Mouse (Mus musculus) heart, embryonic 10.5 days (tissue): ENCODE data around the gene Wdr27. TPM values are rescaled to one million over a fixed set of nuclear protein-coding genes. Genes with fewer than 3 reads are reported as not detected.
"Not testable (repeated sequence)": the region's sequence is repeated elsewhere in the genome, so short reads cannot be mapped to it uniquely, and the experiment has no call there.

Experiments used
- DNase-seq: peaks from one replicate; pipeline ENCODE4 v3.0.0-alpha.2; 2017; ENCODE audit warnings: low spot score
- H3K27ac ChIP-seq: fragments of 300-500 bp; sonication (generic); 2 replicates; pipeline ENCODE4 v1.5.1; 2016; ENCODE audit warnings: mild to moderate bottlenecking
- H3K27me3 ChIP-seq: fragments of 300-500 bp; sonication (generic); 2 replicates; pipeline ENCODE4 v1.6.1; 2016; ENCODE audit warnings: mild to moderate bottlenecking; ENCODE audit not compliant: poor library complexity, insufficient read depth, severe bottlenecking
- H3K36me3 ChIP-seq: fragments of 300-500 bp; sonication (generic); 2 replicates; pipeline ENCODE4 v1.6.1; 2016; ENCODE audit warnings: mild to moderate bottlenecking, moderate library complexity
- H3K4me1 ChIP-seq: fragments of 300-500 bp; sonication (generic); 2 replicates; pipeline ENCODE4 v1.6.1; 2016; ENCODE audit warnings: mild to moderate bottlenecking
- H3K4me3 ChIP-seq: fragments of 300-500 bp; sonication (generic); 2 replicates; pipeline ENCODE4 v1.5.1; 2016; ENCODE audit warnings: mild to moderate bottlenecking, moderate library complexity
- H3K9me3 ChIP-seq: fragments of 300-500 bp; sonication (generic); 2 replicates; pipeline ENCODE4 v1.6.1; 2016; ENCODE audit warnings: mild to moderate bottlenecking, moderate library complexity
- WGBS: fragments of 180-500 bp; shearing (Covaris S2); methylation state at CpG from one replicate; pipeline ENCODE4 v1.1.7; 2016; 5-methylcytosine and 5-hydroxymethylcytosine counted together
- polyA plus RNA-seq: library from polyadenylated mRNA; unstranded; fragments of >200 nt; fragmentation: Nextera tagmentation; extraction: Ambion mirVana; gene quantifications from 2 replicates; pipeline ENCODE4 v1.2.1, GENCODE M21; 2016

Wdr27 gene
- polyA plus RNA-seq = 3.2 TPM in 2 replicates

- peak; percentile 99 for DNase-seq
- Histone ChIP-seq H3K27ac (peak within 1 kb of the TSS; percentile 90), H3K36me3 (peaks cover 16% of the 10 kb centered on the region), H3K9me3 (no peaks in the 10 kb centered on the region), H3K27me3 (no peaks in the 10 kb centered on the region), H3K4me3 (peak within 1 kb of the TSS; percentile 77), H3K4me1 (peaks cover 16% of the 10 kb centered on the region)
- under 1% methylated on average over 54 of the region's 54 CpGs for WGBS
Measured at GRCm38 (mm10) chr17:14943009-14943728, at the start of gene Wdr27, which contains the start of gene 1600012H06Rik. TSS of gene Wdr27 (minus strand) at chr17:14943158. TSS of gene 1600012H06Rik (plus strand) at chr17:14943184.

DNA sequence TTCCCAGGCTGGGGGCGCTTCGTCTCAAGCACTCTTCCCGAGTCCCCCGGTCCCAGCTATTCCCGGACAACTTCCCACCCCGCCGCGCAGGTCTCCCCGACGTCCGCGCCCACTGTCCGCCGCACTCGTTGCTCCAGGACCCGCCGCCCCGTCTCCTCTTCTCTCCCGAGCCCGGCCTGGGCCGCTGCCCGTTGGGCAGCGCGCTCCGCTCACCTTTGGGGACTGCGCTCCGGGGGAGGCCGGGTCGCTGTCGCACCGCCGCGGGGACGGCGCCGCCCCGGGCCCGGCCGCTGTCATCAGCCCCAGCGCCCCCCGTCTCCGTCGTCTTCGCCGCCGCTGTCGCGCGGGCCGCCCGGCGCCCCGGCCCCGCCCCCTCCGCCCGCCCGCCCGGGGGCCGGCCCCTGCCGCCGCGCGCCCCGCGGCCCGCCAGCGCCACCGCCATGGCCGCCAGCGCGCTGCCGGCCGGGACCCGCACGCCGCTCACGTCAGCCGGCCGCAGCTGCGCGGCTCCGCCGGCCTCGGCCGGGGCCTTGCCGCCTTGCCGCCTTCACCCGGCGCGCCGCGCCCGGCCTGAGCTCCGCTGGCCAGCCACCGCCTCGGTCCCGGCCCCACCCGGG is 49.7 kb upstream of the Wdr27 start:
- WGBS = no CpG with 5 or more reads among the region's 98 CpGs
- H3K36me3 ChIP-seq, H3K27me3 ChIP-seq, H3K4me1 ChIP-seq, DNase-seq, H3K9me3 ChIP-seq, H3K4me3 ChIP-seq, H3K27ac ChIP-seq: not testable (repeated sequence)

DNA sequence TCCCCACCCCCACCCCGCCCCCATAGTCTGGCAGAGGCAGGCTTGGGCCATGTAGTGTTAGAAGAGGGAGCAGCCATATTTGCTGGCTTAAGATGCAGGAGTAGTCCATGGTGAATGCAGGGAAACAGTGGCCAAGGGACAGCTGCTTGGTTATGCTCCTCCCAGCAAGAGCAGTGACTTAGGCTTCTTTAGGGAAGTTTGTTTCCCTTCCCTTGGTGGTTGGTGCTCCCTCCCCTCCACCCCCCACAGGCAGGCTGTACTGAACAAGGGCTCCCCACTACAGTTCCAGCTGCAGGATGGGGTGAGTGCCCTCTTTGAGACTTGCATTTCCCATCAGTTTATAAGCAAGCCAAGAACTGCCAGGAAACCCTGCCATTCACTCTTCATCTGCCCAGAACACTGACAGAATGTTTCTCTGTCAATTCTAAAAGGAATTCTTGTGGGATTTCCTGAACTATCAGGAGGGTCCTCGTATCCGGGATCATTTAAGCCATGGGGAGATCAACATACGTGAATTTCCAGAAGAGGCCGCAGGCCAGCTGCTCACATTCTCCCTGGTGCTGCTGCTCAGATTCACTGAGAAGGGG is 47.3 kb upstream of the Wdr27 start:
- H3K27ac ChIP-seq, H3K9me3 ChIP-seq, DNase-seq, H3K4me3 ChIP-seq, H3K4me1 ChIP-seq, H3K27me3 ChIP-seq, H3K36me3 ChIP-seq: not testable (repeated sequence)
- 81% methylated on average over 4 of the region's 5 CpGs for WGBS

GRCm38 (mm10) chr17:14978362-14979038 is 35.5 kb upstream of the Wdr27 start, which contains the start of the genes 9030025P20Rik and Gm3417:
TSS of gene 9030025P20Rik (plus strand) at chr17:14978468.
TSS of gene Gm3417 (minus strand) at chr17:14978790.
- no CpG with 5 or more reads among the region's 60 CpGs for WGBS
- not testable (repeated sequence) for H3K9me3 ChIP-seq, DNase-seq, H3K4me3 ChIP-seq, H3K27ac ChIP-seq, H3K4me1 ChIP-seq, H3K36me3 ChIP-seq, H3K27me3 ChIP-seq

DNA sequence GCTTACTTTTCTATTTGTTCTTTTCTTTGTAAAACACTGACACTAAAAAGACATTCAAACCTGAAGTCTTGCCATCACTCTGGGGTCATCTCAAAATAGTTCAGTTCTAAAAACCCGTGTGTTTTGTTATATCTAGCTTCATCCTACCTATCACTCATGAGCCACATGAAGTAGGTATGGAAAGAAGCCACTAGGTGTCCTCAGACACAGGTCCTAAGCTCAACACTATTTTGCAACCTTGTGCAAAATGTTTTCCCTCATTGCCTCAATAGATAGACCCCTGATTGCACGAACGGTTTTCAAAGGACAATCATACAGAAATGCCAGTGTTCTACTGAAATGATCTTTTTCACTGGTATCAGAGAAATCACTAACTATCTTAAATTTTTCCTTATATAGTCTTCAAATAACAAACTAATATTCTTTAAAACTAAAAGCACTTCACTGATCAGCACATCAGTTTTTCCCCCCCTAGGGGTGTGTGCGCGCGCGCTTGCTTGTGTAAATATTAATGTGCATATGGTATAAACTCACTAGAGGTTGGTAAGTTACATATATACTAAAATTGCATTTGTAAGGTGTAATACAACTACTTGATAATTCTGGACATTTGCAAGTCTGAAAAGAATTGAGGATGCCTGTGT is 34.9 kb upstream of the Wdr27 start:
- H3K27ac ChIP-seq, DNase-seq: not testable (repeated sequence)

DNA sequence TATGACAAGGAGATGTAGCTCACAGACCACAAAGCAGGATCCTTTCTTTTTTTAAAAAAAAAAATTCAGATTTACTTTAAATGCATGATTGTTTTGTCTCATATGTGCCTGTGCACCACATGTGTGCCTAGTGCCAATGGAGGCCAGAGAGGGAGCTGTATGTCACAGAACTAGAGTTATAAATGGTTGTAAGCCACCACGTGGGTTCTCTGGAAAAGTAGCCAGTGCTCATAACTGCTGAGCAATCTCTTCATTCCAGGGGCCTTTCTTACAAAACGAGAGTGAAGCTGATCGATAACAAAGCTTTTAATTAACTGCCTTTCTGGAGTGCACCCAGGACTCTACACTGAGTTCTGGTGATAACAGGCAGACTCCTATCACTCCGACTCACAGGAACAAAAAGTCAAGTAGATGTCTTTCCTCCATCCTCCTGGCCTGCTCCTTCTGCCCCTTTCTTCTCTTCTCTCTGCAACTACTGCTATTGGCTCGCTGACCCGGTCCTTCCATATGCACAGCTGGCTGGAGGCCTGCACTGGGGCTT is 25.5 kb upstream of the Wdr27 start:
- DNase-seq, H3K9me3 ChIP-seq, H3K27ac ChIP-seq, H3K4me3 ChIP-seq, H3K36me3 ChIP-seq, H3K4me1 ChIP-seq, H3K27me3 ChIP-seq: not testable (repeated sequence)
- WGBS = no CpG with 5 or more reads among the region's 6 CpGs

More for the DNA sequence above, 34.9 kb upstream of the Wdr27 start:
- H3K9me3 ChIP-seq, H3K4me3 ChIP-seq, H3K4me1 ChIP-seq, H3K36me3 ChIP-seq, H3K27me3 ChIP-seq: not testable (repeated sequence)
- WGBS = 4% methylated on average over 4 of the region's 7 CpGs

GRCm38 (mm10) chr17:14961557-14962154 is 18.7 kb upstream of the Wdr27 start:
- H3K36me3 ChIP-seq, H3K9me3 ChIP-seq, H3K27me3 ChIP-seq, DNase-seq, H3K4me3 ChIP-seq, H3K27ac ChIP-seq, H3K4me1 ChIP-seq: not testable (repeated sequence)
- no CpG with 5 or more reads among the region's 44 CpGs for WGBS

DNA sequence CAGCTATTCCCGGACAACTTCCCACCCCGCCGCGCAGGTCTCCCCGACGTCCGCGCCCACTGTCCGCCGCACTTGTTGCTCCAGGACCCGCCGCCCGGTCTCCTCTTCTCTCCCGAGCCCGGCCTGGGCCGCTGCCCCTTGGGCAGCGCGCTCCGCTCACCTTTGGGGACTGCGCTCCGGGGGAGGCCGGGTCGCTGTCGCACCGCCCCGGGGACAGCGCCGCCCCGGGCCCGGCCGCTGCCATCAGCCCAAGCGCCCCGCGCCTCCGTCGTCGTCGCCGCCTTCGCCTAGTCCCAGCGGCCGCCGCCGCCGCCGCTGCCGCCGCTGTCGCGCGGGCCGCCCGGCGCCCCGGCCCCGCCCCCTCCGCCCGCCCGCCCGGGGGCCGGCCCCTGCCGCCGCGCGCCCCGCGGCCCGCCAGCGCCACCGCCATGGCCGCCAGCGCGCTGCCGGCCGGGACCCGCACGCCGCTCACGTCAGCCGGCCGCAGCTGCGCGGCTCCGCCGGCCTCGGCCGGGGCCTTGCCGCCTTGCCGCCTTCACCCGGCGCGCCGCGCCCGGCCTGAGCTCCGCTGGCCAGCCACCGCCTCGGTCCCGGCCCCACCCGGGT is 18.1 kb upstream of the Wdr27 start, which contains the start of gene Phf10:
Gene Phf10, minus strand, starts transcription at position 323 of the 606 bp plus-strand sequence.
- DNase-seq = not testable (repeated sequence)
- 8% methylated on average over 58 of the region's 100 CpGs for WGBS

DNA sequence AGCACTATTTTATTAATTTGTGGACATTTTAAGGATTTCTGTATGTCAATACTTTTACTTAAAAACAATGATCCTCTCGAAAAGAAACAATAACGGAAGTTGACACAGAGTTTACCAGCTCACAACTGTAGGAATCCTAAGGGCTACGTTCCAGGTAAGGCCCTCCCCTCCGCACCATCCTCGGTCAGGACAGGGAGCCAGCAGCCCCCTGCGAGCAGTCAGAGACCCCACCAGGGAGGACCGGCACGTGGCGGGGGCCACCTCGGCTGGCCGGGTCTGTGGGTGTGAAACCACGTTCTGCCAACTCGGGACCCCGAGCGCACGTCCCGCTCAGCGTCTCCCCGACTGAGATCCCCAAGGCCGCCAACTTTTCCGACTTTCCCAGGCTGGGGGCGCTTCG is 17.6 kb upstream of the Wdr27 start:
- peak overlapping the region; percentile 77 for H3K4me3 ChIP-seq
- under 1% methylated on average over 21 of the region's 23 CpGs for WGBS
- no peak for DNase-seq
- peaks cover 7% of the 10 kb centered on the region for H3K4me1 ChIP-seq
- H3K36me3 ChIP-seq = peaks cover 3% of the 10 kb centered on the region; the same call in 1 of the 2 replicates
- no peaks in the 10 kb centered on the region for H3K9me3 ChIP-seq
- peak overlapping the region; percentile 90 for H3K27ac ChIP-seq
- H3K27me3 ChIP-seq = no peaks in the 10 kb centered on the region

More for the DNA sequence above, 18.1 kb upstream of the Wdr27 start, which contains the start of gene Phf10:
- not testable (repeated sequence) for H3K27me3 ChIP-seq, H3K4me1 ChIP-seq, H3K36me3 ChIP-seq, H3K9me3 ChIP-seq
- Histone ChIP-seq H3K4me3 (peak within 1 kb of the TSS; percentile 77), H3K27ac (peak within 1 kb of the TSS; percentile 90)

DNA sequence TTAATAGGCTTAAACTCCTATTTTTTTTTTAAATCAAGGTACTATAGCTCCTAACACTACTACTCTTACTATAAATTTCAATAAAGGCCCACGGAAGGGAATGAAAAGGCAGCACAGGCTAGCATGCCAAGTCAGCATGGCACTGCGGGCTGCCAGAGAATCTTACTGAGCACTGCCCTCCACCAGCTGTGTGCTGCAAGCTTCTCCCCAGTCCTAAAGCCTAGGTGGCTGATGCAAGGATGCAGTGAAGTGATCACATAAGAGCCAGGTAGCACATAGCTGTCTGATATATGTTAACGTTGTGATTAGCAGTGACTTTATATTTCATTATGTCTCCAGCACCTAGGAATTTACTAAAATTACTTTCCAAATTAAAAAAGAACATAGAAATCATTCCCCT is 17.0 kb upstream of the Wdr27 start:
- WGBS = 29% methylated on average over 3 of the region's 3 CpGs
- H3K9me3 ChIP-seq = no peaks in the 10 kb centered on the region
- peaks cover 3% of the 10 kb centered on the region; the same call in 1 of the 2 replicates for H3K36me3 ChIP-seq
- no peak for DNase-seq
- H3K27ac ChIP-seq = no peak overlapping the region
- no peaks in the 10 kb centered on the region for H3K27me3 ChIP-seq
- H3K4me3 ChIP-seq = peak overlapping the region; percentile 77
- peaks cover 7% of the 10 kb centered on the region for H3K4me1 ChIP-seq

DNA sequence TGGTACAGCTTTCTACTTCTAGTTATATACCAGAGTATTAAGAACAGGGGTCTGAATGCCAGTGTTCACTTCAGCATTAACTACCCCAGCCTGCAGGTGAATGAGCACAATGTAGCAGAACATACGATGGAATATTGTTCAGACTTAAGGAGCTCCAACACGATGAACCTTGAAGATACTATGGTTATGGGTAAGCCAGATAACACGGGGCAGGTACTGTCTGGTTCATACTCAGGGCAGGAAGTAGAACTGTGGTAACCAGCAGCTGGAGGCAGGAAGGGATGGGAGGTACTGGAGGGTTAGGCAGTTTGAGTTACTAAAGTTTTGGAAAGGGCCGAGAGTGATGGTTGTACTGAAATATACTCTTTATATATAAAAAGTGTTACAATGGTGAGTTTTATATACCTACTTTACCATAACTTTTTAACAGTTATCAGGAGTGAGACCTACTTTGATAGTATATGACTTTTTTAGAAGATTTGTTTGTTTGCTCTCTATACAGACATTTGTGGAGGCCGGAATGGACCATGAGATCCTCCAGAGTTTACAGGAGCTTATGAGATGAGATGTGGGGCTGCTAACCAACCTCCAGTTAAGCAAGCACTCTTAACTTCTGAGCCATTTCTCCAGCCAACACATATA is 15.8 kb upstream of the Wdr27 start:
- no peak overlapping the region for H3K27ac ChIP-seq
- H3K4me3 ChIP-seq = no peak overlapping the region
- H3K36me3 ChIP-seq = peaks cover 9% of the 10 kb centered on the region
- no peaks in the 10 kb centered on the region for H3K9me3 ChIP-seq
- H3K4me1 ChIP-seq = peaks cover 7% of the 10 kb centered on the region
- DNase-seq = no peak
- H3K27me3 ChIP-seq = no peaks in the 10 kb centered on the region
- whole genome bisulfite sequencing = 81% methylated on average over 5 of the region's 5 CpGs
